Mouse (Mus musculus): ENCODE data around the gene Npnt.

Gene Npnt

DNA sequence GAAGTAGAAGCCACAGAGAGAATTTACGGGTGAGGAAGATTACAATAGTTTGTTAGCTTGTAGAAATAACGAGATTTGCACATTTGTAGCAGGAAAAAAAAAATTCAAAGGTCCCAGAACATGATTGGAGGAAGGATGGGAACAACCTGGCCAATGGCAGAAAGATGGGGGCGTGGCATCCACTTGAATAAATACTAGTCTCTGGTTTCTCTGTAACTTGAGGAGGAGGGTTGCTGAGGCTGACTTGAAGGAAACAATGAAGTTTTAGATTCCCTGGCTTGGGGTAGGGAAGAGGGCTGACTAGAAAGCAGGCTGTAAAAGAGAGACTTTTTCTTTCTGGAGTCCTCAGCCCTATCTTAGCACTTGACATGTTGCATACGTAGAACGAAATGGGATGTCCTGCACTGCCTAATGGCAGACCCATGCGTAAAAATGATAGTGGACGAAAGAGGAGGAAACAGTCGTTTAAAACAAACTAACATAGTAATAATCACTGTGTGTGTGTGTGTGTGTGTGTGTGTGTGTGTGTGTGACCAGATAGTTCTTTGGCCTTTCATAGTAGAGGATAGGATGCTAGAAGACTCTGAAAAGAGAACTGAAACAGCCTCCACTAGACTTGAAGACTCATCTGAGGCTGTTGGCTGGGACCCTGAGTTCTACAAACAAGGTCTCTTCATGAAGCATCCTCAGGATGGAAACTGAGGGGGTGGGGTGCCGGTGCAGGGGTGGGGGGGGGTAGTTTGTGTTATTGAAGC lies 94.5 kb downstream of the Npnt start:
- DNase-seq = no peak

DNA sequence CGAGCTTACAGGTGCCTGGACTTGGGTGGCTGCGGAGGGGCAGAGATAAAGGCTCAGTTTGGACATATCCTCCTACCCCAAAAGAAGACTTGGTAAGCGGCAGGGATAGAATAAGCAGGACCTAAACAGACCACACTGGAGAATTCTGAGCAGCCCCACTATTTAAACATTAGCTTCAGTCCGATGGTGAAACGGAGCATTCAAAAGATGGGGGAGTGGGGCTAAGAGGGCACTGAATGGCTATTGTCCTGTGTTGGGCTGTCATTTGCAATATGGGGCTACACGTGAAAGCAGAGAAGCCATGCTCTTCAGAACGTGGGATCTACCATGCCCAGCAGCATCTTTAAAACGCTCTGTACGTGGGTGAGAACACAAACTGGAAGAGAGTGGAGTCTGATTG lies 95.8 kb downstream of the Npnt start:
- DNase-seq = no peak

GRCm38 (mm10) chr3:132851841-132852728 lies 98.0 kb downstream of the Npnt start:
- no peak for DNase-seq

GRCm38 (mm10) chr3:132851417-132851816 lies 98.7 kb downstream of the Npnt start:
- no peak for DNase-seq

DNA sequence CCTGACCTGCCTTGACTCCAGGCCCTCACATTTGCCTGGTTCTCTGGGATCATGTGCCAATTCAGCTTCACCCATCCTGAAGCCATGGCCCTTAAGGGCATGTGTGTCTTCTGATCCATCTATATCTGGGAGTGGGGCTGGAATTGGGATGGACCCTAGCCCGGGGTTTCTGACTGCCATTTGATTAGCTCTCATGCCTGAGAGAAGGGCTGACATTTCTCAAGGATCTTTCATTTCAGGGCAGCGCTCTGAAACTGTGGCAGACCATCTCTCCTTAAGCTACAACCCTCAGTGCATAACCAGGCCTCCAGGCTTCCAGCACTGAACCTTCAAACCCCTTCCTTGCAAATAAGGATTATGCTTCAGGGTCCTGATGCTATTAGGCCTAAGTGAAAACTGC lies 99.7 kb downstream of the Npnt start:
- DNase-seq = no peak

- DNase-seq = no peak
Measured at GRCm38 (mm10) chr3:132849669-132850068, 100.4 kb downstream of the Npnt start.

DNA sequence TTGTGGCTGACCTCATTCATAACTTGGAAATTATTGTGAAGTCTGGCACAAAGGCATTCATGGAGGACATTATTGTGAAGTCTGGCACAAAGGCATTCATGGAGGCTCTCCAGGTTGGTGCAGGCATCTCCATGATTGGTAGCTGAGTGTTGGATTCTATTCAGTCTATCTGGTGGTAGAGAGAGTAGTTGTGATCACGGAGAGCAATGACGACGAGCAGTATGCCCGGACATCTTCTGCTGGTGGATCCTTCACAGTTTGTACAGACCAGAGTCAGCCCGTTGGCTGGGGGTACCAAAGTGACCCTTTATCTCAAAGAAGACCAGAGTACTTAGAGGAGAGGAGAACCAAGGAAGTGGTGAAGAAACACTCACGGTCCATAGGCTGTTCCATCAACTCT lies 107.4 kb downstream of the Npnt start:
- DNase-seq = no peak

- no peak for DNase-seq
Measured at GRCm38 (mm10) chr3:132839516-132839915, 110.6 kb downstream of the Npnt start.

- DNase-seq = no peak
Measured at GRCm38 (mm10) chr3:132838656-132839417, 111.3 kb downstream of the Npnt start.

- no peak for DNase-seq
Measured at GRCm38 (mm10) chr3:132837134-132837533, 113.0 kb downstream of the Npnt start.

DNA sequence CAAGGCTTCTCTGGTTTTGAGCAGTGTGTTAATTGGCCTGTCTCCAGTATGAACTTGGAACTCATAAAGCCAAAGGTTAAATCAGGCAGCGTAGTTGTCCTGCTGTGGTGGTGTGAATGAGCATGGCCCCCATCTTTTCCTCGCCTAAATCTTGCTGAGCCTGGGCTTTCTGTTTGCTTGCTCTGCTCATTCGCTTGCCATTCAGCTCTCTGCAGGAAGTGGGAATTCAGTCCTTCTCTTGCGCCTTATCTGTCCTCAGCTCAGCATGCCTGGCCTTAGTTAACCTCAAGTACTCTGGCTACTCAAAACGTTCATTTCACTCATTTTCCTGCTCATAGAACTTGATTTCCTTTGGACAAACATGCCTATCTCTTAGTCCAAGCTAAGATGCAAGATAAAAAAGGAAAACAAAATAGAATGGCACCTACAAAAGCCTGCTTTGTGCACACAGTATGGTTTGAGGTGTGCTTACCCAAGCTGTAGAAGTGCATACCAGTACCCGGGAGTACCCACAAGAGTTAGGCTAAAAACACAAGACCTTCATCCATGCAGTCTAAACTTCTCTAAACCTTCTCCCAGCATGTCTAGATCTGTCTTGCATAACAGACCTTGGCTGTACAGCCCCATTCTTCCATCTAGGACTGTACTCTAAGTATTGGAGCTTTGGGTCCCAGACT lies 114.8 kb downstream of the Npnt start:
- no peak for DNase-seq
